Mouse (Mus musculus) Patski (cell line): ENCODE results near the gene Lor. TPM values are rescaled to one million over a fixed set of nuclear protein-coding genes. Genes with fewer than 3 reads are reported as not detected.

Source experiments
- ATAC-seq: fragments of 100-300 bp; one replicate; pipeline ENCODE4 v1.8.0; 2021
- CTCF ChIA-PET: fragments of 350-600 bp; sonication (Branson Sonifier 250); formaldehyde crosslinking; loops from one replicate; lab custom pipeline; 2022; ENCODE audit warnings: inconsistent platforms; lab: Charles Lee
- POLR2A ChIA-PET: fragments of 350-600 bp; sonication (Branson Sonifier 250); formaldehyde crosslinking; loops from one replicate; lab custom pipeline; 2022; ENCODE audit warnings: antibody characterized with exemption, inconsistent platforms; lab: Charles Lee
- DNase-seq: peaks from one replicate; pipeline ENCODE4 v3.0.0-alpha.2; 2011; ENCODE audit warnings: low read depth, low spot score
- H3K27me3 ChIP-seq: fragments of 371-371 bp; one replicate; pipeline ENCODE4 v1.5.1; 2021
- CTCF ChIP-seq: fragments of 100-300 bp; IDR thresholded peaks from one replicate; pipeline ENCODE4 v1.5.1; 2021
- in situ Hi-C: fragments of 300-500 bp; cut with MboI; formaldehyde crosslinking; loops from 3 replicates; pipeline ENCODE4 v1.11.1; 2018; ENCODE audit warnings: low pct_unique_long_range_greater_than_20kb, mixed read lengths
- polyA plus RNA-seq: library from polyadenylated mRNA; unstranded; gene quantifications from one replicate; pipeline ENCODE4 v1.2.3, GENCODE M21; 2021

Gene Lor
- not detected for polyA plus RNA-seq

- POLR2A ChIA-PET, result no interaction called here
- TF ChIP-seq CTCF, result no peak
- ATAC-seq (no peak), DNase-seq (no peak)
- in situ Hi-C loops, result no loop called here
- peaks cover 82% of the 10 kb centered on the region for H3K27me3 ChIP-seq
- CTCF ChIA-PET, result interaction anchor here (1.1 to 1.2 kb wide), 2 partner anchors 35 to 67 kb away, joined by 3 read pairs; no protein-coding TSS in a partner anchor
These were observed at the start of gene Lor for GRCm38 (mm10) chr3:92083042-92083441. Gene Lor (minus strand): TSS chr3:92083142.

GRCm38 (mm10) chr3:92123847-92124246 is 40.9 kb upstream of the Lor start, which contains the start of gene Prr9:
Gene Prr9 (minus strand): TSS chr3:92123947.
- DNase-seq, result no peak
- TF ChIP-seq CTCF, result no peak
- ChIA-PET POLR2A (no interaction called here), CTCF (no interaction called here)
- in situ Hi-C loops, result no loop called here
- H3K27me3 ChIP-seq, result peaks cover 19% of the 10 kb centered on the region
- no peak for ATAC-seq

- TF ChIP-seq CTCF, result peak; percentile 5
- ATAC-seq (peak; percentile 27), DNase-seq (peak; percentile 63)
- POLR2A ChIA-PET, result interaction anchor here (0.7 to 0.9 kb wide), 3 partner anchors 14 to 533 kb away, joined by 3 to 4 read pairs (median 3); no protein-coding TSS in a partner anchor
- H3K27me3 ChIP-seq, result peaks cover 12% of the 10 kb centered on the region
- CTCF ChIA-PET, result interaction anchor here (0.9 to 2.5 kb wide), 3 partner anchors 12 to 30 kb away, joined by 3 to 7 read pairs (median 4); no protein-coding TSS in a partner anchor
- in situ Hi-C loops, result no loop called here
These were observed 38.0 kb upstream of the Lor start for GRCm38 (mm10) chr3:92120902-92121301.

- ChIA-PET POLR2A (no interaction called here), CTCF (interaction anchor here (0.8 to 1.9 kb wide), 13 partner anchors 15 to 490 kb away, joined by 3 to 16 read pairs (median 4); partner anchors contain the start of genes 2210017I01Rik and Lelp1)
- DNase-seq (no peak), ATAC-seq (peak; percentile 70)
- TF ChIP-seq CTCF, result peak; percentile 80
- peaks cover 23% of the 10 kb centered on the region for H3K27me3 ChIP-seq
- in situ Hi-C loops, result no loop called here
These were observed 35.0 kb upstream of the Lor start for GRCm38 (mm10) chr3:92117930-92118329.

- no peak for DNase-seq
- in situ Hi-C loops, result no loop called here
- ATAC-seq, result no peak
- CTCF ChIA-PET, result interaction anchor here (1.0 kb wide), 2 partner anchors 11 to 39 kb away, joined by 3 to 5 read pairs; no protein-coding TSS in a partner anchor
- TF ChIP-seq CTCF, result no peak
- peaks cover 20% of the 10 kb centered on the region for H3K27me3 ChIP-seq
- POLR2A ChIA-PET, result interaction anchor here (0.7 kb wide), 1 partner anchor 362 kb away, joined by 3 read pairs; no protein-coding TSS in a partner anchor
These were observed 28.6 kb upstream of the Lor start for GRCm38 (mm10) chr3:92111526-92111925.

GRCm38 (mm10) chr3:92110790-92111189 is 27.8 kb upstream of the Lor start:
- CTCF ChIA-PET, result interaction anchor here (1.4 kb wide), 1 partner anchor 9 kb away, joined by 3 read pairs; no protein-coding TSS in a partner anchor
- TF ChIP-seq CTCF, result no peak
- ATAC-seq, result no peak
- in situ Hi-C loops, result no loop called here
- peaks cover 18% of the 10 kb centered on the region for H3K27me3 ChIP-seq
- no peak for DNase-seq
- POLR2A ChIA-PET, result interaction anchor here (0.7 kb wide), 1 partner anchor 363 kb away, joined by 3 read pairs; no protein-coding TSS in a partner anchor

GRCm38 (mm10) chr3:92106582-92106981 is 23.6 kb upstream of the Lor start:
- peak; percentile 86 for ATAC-seq
- ChIA-PET POLR2A (interaction anchor here (0.6 kb wide), 1 partner anchor 15 kb away, joined by 3 read pairs; no protein-coding TSS in a partner anchor), CTCF (interaction anchor here (1.0 to 2.0 kb wide), 7 partner anchors 13 to 62 kb away, joined by 3 to 7 read pairs (median 3); no protein-coding TSS in a partner anchor)
- peaks cover 9% of the 10 kb centered on the region for H3K27me3 ChIP-seq
- TF ChIP-seq CTCF, result peak; percentile 81
- DNase-seq, result no peak
- in situ Hi-C loops, result loop anchor here (5.0 kb wide), 1 partner anchor 54 kb away; no protein-coding TSS in a partner anchor

GRCm38 (mm10) chr3:92081285-92081931 is 1.5 kb downstream of the Lor start:
- ATAC-seq (peak; percentile 32), DNase-seq (no peak)
- in situ Hi-C loops, result no loop called here
- no peak for TF ChIP-seq CTCF
- H3K27me3 ChIP-seq, result peaks cover 77% of the 10 kb centered on the region
- CTCF ChIA-PET, result interaction anchor here (1.1 kb wide), 1 partner anchor 10 kb away, joined by 3 read pairs; no protein-coding TSS in a partner anchor
- POLR2A ChIA-PET, result no interaction called here

- CTCF ChIA-PET, result interaction anchor here (1.5 kb wide), 1 partner anchor 37 kb away, joined by 4 read pairs; no protein-coding TSS in a partner anchor
- ATAC-seq (peak; percentile 77), DNase-seq (no peak)
- POLR2A ChIA-PET, result no interaction called here
- TF ChIP-seq CTCF, result peak; percentile 26
- peaks cover 71% of the 10 kb centered on the region for H3K27me3 ChIP-seq
- in situ Hi-C loops, result no loop called here
These were observed 2.3 kb downstream of the Lor start for GRCm38 (mm10) chr3:92080462-92081284.
